Mouse (Mus musculus) cerebellum, adult 2 months (tissue): ENCODE data around the gene Prkd3.

Experiments used
- CTCF ChIP-seq: fragments of 200-500 bp; IDR thresholded peaks from 2 replicates; pipeline ENCODE4 v1.5.1; 2011; ENCODE audit warnings: low read depth, mild to moderate bottlenecking, control low read depth, low read length, moderate library complexity, borderline replicate concordance; ENCODE audit not compliant: insufficient read depth
- POLR2A ChIP-seq: fragments of 200-500 bp; IDR thresholded peaks from 2 replicates; pipeline ENCODE4 v1.6.1; 2011; ENCODE audit warnings: low read length, control low read depth, borderline replicate concordance; ENCODE audit not compliant: insufficient read depth

DNA sequence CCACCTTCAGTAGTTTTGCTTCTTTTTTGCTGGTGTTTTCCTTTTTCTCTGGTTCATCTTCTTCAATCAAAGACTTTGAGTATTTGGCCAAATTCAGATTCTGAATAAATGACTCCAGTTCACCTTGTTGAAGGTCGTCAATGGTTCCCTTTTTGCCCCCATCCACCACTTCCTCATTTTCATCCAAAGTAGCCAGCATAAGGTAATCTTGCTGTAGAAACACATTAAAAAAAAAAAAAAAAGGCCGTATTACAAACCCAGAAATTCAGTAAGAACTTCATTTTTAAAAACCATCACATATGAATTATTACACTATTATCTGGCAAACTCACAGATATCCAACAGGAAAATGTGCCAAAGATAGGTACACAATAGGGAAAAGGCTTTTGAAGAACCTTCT is 84.8 kb downstream of the Prkd3 start:
- no peak for TF ChIP-seq CTCF
- no peak for TF ChIP-seq POLR2A
